Mouse (Mus musculus) intestine, embryonic 15.5 days (tissue): Measurements from ENCODE around the gene Plekho1. TPM values are rescaled to one million over a fixed set of nuclear protein-coding genes. Genes with fewer than 3 reads are reported as not detected.
"Not testable (repeated sequence)": the region's sequence is repeated elsewhere in the genome, so short reads cannot be mapped to it uniquely, and the experiment has no call there.

ENCODE experiments used
- ATAC-seq: fragments of 200-750 bp; cut with Nextera tagmentation; 2 replicates; pipeline ENCODE4 v1.8.0; 2017; ENCODE audit warnings: moderate TSS enrichment, moderate library complexity
- H3K27ac ChIP-seq: fragments of 300-500 bp; sonication (generic); 2 replicates; pipeline ENCODE4 v1.5.1; 2015; ENCODE audit warnings: mild to moderate bottlenecking, inconsistent platforms
- H3K27me3 ChIP-seq: fragments of 300-500 bp; sonication (generic); replicated peaks from 2 replicates; pipeline ENCODE4 v1.6.1; 2015; ENCODE audit warnings: inconsistent platforms
- H3K36me3 ChIP-seq: fragments of 300-500 bp; sonication (generic); 2 replicates; pipeline ENCODE4 v1.6.1; 2015; ENCODE audit warnings: inconsistent platforms
- H3K4me1 ChIP-seq: fragments of 300-500 bp; sonication (generic); replicated peaks from 2 replicates; pipeline ENCODE4 v1.6.1; 2015; ENCODE audit warnings: inconsistent platforms
- H3K4me2 ChIP-seq: fragments of 300-500 bp; sonication (generic); replicated peaks from 2 replicates; pipeline ENCODE4 v1.6.1; 2015; ENCODE audit warnings: mild to moderate bottlenecking, inconsistent platforms
- H3K4me3 ChIP-seq: fragments of 300-500 bp; sonication (generic); replicated peaks from 2 replicates; pipeline ENCODE4 v1.5.1; 2015; ENCODE audit warnings: inconsistent platforms
- H3K9ac ChIP-seq: fragments of 300-500 bp; sonication (generic); 2 replicates; pipeline ENCODE4 v1.6.1; 2015; ENCODE audit warnings: inconsistent platforms
- H3K9me3 ChIP-seq: fragments of 300-500 bp; sonication (generic); 2 replicates; pipeline ENCODE4 v1.6.1; 2016; ENCODE audit warnings: inconsistent platforms
- WGBS: fragments of 180-500 bp; shearing (Covaris S2); methylation state at CpG from one replicate; pipeline ENCODE4 v1.1.7; 2015; 5-methylcytosine and 5-hydroxymethylcytosine counted together
- polyA plus RNA-seq: library from polyadenylated mRNA; unstranded; fragments of >200 nt; fragmentation: Nextera tagmentation; extraction: Ambion mirVana; gene quantifications from 2 replicates; pipeline ENCODE4 v1.2.1, GENCODE M21; 2015

The Plekho1 gene
- polyA plus RNA-seq, 1 experiment from 2014 or later: 30.1 TPM

- not testable (repeated sequence) for H3K9ac ChIP-seq, H3K4me1 ChIP-seq, H3K9me3 ChIP-seq, H3K27ac ChIP-seq, H3K27me3 ChIP-seq, ATAC-seq, H3K4me2 ChIP-seq, H3K36me3 ChIP-seq, H3K4me3 ChIP-seq
- 88% methylated on average over 12 of the region's 12 CpGs for WGBS
Measured at GRCm38 (mm10) chr3:95954648-95955173, 41.1 kb downstream of the Plekho1 start.

- H3K9me3 ChIP-seq: no peaks in the 10 kb centered on the region
- no peaks in the 10 kb centered on the region for H3K4me1 ChIP-seq
- no peaks in the 10 kb centered on the region for H3K27me3 ChIP-seq
- 78% methylated on average over 3 of the region's 3 CpGs for WGBS
- H3K27ac ChIP-seq: no peak overlapping the region
- no peak overlapping the region for H3K9ac ChIP-seq
- no peaks in the 10 kb centered on the region for H3K36me3 ChIP-seq
- H3K4me2 ChIP-seq: no peak overlapping the region
- no peak for ATAC-seq
- H3K4me3 ChIP-seq: no peak overlapping the region
Measured at GRCm38 (mm10) chr3:95953522-95953921, 42.3 kb downstream of the Plekho1 start.

GRCm38 (mm10) chr3:95953023-95953422 is 42.8 kb downstream of the Plekho1 start:
- Histone ChIP-seq H3K4me3 (no peak overlapping the region), H3K4me2 (no peak overlapping the region)

GRCm38 (mm10) chr3:95951566-95951965 is 44.2 kb downstream of the Plekho1 start:
- not testable (repeated sequence) for H3K9me3 ChIP-seq, ATAC-seq, H3K36me3 ChIP-seq, H3K4me1 ChIP-seq, H3K27me3 ChIP-seq
- peak overlapping the region; percentile 36; the same call in 1 of the 2 replicates for H3K9ac ChIP-seq
- H3K4me3 ChIP-seq: peak overlapping the region; percentile 56
- 65% methylated on average over 12 of the region's 12 CpGs for WGBS
- peak overlapping the region; percentile 68 for H3K4me2 ChIP-seq
- H3K27ac ChIP-seq: peak overlapping the region; percentile 93

More at GRCm38 (mm10) chr3:95953023-95953422, 42.8 kb downstream of the Plekho1 start:
- Histone ChIP-seq H3K36me3 (no peaks in the 10 kb centered on the region), H3K4me1 (no peaks in the 10 kb centered on the region), H3K9me3 (no peaks in the 10 kb centered on the region), H3K27me3 (no peaks in the 10 kb centered on the region), H3K27ac (no peak overlapping the region), H3K9ac (no peak overlapping the region)
- no peak for ATAC-seq

- Histone ChIP-seq H3K4me2 (peak overlapping the region; percentile 68), H3K9ac (peak overlapping the region; percentile 36), H3K27ac (peak overlapping the region; percentile 93), H3K4me1 (no peaks in the 10 kb centered on the region), H3K36me3 (peaks cover under 1% of the 10 kb centered on the region; the same call in 1 of the 2 replicates), H3K9me3 (no peaks in the 10 kb centered on the region), H3K4me3 (peak overlapping the region; percentile 56), H3K27me3 (no peaks in the 10 kb centered on the region)
- WGBS: 2% methylated on average over 49 of the region's 49 CpGs
- ATAC-seq: peak; percentile 98
Measured at GRCm38 (mm10) chr3:95950763-95951551, 44.8 kb downstream of the Plekho1 start.

- Histone ChIP-seq H3K36me3 (peaks cover 9% of the 10 kb centered on the region; the same call in 1 of the 2 replicates), H3K9me3 (no peaks in the 10 kb centered on the region), H3K4me2 (no peak overlapping the region), H3K27me3 (no peaks in the 10 kb centered on the region), H3K4me1 (no peaks in the 10 kb centered on the region), H3K4me3 (no peak overlapping the region), H3K9ac (no peak overlapping the region), H3K27ac (no peak overlapping the region)
- no peak for ATAC-seq
- 85% methylated on average over 5 of the region's 5 CpGs for WGBS
Measured at GRCm38 (mm10) chr3:95948325-95948724, 47.5 kb downstream of the Plekho1 start.

GRCm38 (mm10) chr3:95945731-95946240 is 50.0 kb downstream of the Plekho1 start:
- WGBS: 89% methylated on average over 14 of the region's 14 CpGs
- Histone ChIP-seq H3K4me3 (no peak overlapping the region), H3K36me3 (peaks cover 24% of the 10 kb centered on the region), H3K27ac (no peak overlapping the region), H3K9me3 (no peaks in the 10 kb centered on the region), H3K4me2 (no peak overlapping the region), H3K27me3 (no peaks in the 10 kb centered on the region), H3K9ac (no peak overlapping the region), H3K4me1 (no peaks in the 10 kb centered on the region)
- no peak for ATAC-seq

GRCm38 (mm10) chr3:95944742-95945141 is 51.1 kb downstream of the Plekho1 start:
- WGBS: 83% methylated on average over 8 of the region's 8 CpGs
- no peaks in the 10 kb centered on the region for H3K27me3 ChIP-seq

GRCm38 (mm10) chr3:95943226-95943625 is 52.6 kb downstream of the Plekho1 start:
- no peak overlapping the region for H3K4me3 ChIP-seq
- no peaks in the 10 kb centered on the region for H3K4me1 ChIP-seq
- ATAC-seq: no peak
- no peaks in the 10 kb centered on the region for H3K9me3 ChIP-seq
- H3K36me3 ChIP-seq: peaks cover 37% of the 10 kb centered on the region
- 93% methylated on average over 7 of the region's 7 CpGs for WGBS
- no peaks in the 10 kb centered on the region for H3K27me3 ChIP-seq
- H3K9ac ChIP-seq: no peak overlapping the region
- no peak overlapping the region for H3K27ac ChIP-seq
- H3K4me2 ChIP-seq: no peak overlapping the region

More at GRCm38 (mm10) chr3:95944742-95945141, 51.1 kb downstream of the Plekho1 start:
- no peaks in the 10 kb centered on the region for H3K4me1 ChIP-seq
- H3K4me3 ChIP-seq: no peak overlapping the region
- no peak overlapping the region for H3K9ac ChIP-seq
- H3K27ac ChIP-seq: no peak overlapping the region
- H3K36me3 ChIP-seq: peaks cover 24% of the 10 kb centered on the region
- H3K9me3 ChIP-seq: no peaks in the 10 kb centered on the region
- no peak for ATAC-seq
- H3K4me2 ChIP-seq: no peak overlapping the region

GRCm38 (mm10) chr3:95942749-95943148 is 53.1 kb downstream of the Plekho1 start:
- no peak for ATAC-seq
- H3K4me2 ChIP-seq: no peak overlapping the region
- H3K9ac ChIP-seq: no peak overlapping the region
- WGBS: 88% methylated on average over 6 of the region's 6 CpGs
- H3K9me3 ChIP-seq: no peaks in the 10 kb centered on the region
- H3K27me3 ChIP-seq: no peaks in the 10 kb centered on the region
- peaks cover 42% of the 10 kb centered on the region for H3K36me3 ChIP-seq
- H3K4me1 ChIP-seq: no peaks in the 10 kb centered on the region
- no peak overlapping the region for H3K4me3 ChIP-seq
- no peak overlapping the region for H3K27ac ChIP-seq

GRCm38 (mm10) chr3:95938835-95939234 is 57.0 kb downstream of the Plekho1 start:
- no peaks in the 10 kb centered on the region for H3K4me1 ChIP-seq

More at GRCm38 (mm10) chr3:95938835-95939234, 57.0 kb downstream of the Plekho1 start:
- no peak for ATAC-seq
- Histone ChIP-seq H3K27ac (no peak overlapping the region), H3K27me3 (no peaks in the 10 kb centered on the region), H3K36me3 (peaks cover 60% of the 10 kb centered on the region), H3K9ac (no peak overlapping the region), H3K4me3 (no peak overlapping the region), H3K9me3 (no peaks in the 10 kb centered on the region), H3K4me2 (no peak overlapping the region)
- WGBS: 94% methylated on average over 15 of the region's 15 CpGs
